ENCODE assay signal across 8 mouse cellular contexts in the genomic region with DNA sequence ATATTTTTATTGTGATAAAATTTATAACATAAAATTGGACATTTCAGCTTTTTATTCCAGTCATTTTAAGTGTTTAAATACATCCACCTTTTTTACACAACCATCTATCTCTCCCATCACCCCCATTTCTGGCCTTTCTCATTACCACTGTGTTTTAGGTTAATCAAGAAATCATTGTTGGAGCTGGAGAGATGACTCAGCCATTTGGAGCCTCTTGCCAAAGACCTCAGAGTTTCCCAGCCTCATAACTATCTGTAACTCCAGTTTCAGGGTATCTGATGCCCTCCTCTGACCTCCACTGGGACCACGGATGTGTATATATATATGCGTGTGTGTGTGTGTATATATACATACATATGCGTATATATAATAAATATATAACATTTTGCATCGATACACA. TPM values are rescaled to one million over a fixed set of nuclear protein-coding genes. Genes with fewer than 3 reads are reported as not detected.
DNase-seq lines count a peak whose midpoint lies in the region; ATAC-seq and TF ChIP-seq lines count a peak whose summit lies in the region.

No protein-coding gene starts in this region.

- WGBS in kidney, postnatal 0 days: 40% methylated on average over 4 of the region's 4 CpGs
- 44% methylated on average over 4 of the region's 4 CpGs for WGBS in forebrain, embryonic 13.5 days
- 48% methylated on average over 4 of the region's 4 CpGs for WGBS in limb, embryonic 15.5 days

- peak overlapping the region; percentile 69; the same call in 1 of the 2 replicates for H3K4me3 ChIP-seq in kidney, postnatal 0 days (replicated peaks; ENCODE audit: low read depth, low read length)
- H3K4me3 ChIP-seq in forebrain, embryonic 13.5 days: peak overlapping the region; percentile 68
- H3K4me3 ChIP-seq in limb, embryonic 15.5 days: peak overlapping the region; percentile 65

- H3K4me1 ChIP-seq in kidney, postnatal 0 days (replicated peaks; ENCODE audit: insufficient read depth, low read length): 0 out of 2 replicates have a peak, but pooled peaks cover 5% of the 10 kb centered on the region
- peaks cover 19% of the 10 kb centered on the region for H3K4me1 ChIP-seq in forebrain, embryonic 13.5 days
- peaks cover 16% of the 10 kb centered on the region for H3K4me1 ChIP-seq in limb, embryonic 15.5 days

- H3K27ac ChIP-seq in kidney, postnatal 0 days: no peak overlapping the region
- H3K27ac ChIP-seq in forebrain, embryonic 13.5 days: no peak overlapping the region
- H3K27ac ChIP-seq in limb, embryonic 15.5 days: no peak overlapping the region

- H3K36me3 ChIP-seq in kidney, postnatal 0 days (ENCODE audit: insufficient read depth, low read length): no peaks in the 10 kb centered on the region
- H3K36me3 ChIP-seq in forebrain, embryonic 13.5 days (ENCODE audit: poor library complexity, severe bottlenecking): no peaks in the 10 kb centered on the region
- no peaks in the 10 kb centered on the region for H3K36me3 ChIP-seq in limb, embryonic 15.5 days

- DNase-seq in kidney, postnatal 0 days (ENCODE audit: low spot score): peak; percentile 19
- DNase-seq in kidney, adult 18-20 months: no peak
- DNase-seq in adipocyte (ENCODE audit: low spot score): peak; percentile 71
- no peak for DNase-seq in thymus, postnatal 10 days (ENCODE audit: low spot score in 2 of 2)
- no peak for DNase-seq in ovary, adult 18-20 months (ENCODE audit: low spot score)
- no peak for DNase-seq in ovary, postnatal 36 days (ENCODE audit: low spot score)

- H3K9me3 ChIP-seq in kidney, postnatal 0 days (replicated peaks; ENCODE audit: low read length): no peaks in the 10 kb centered on the region
- H3K9me3 ChIP-seq in forebrain, embryonic 13.5 days (replicated peaks): no peaks in the 10 kb centered on the region
- no peaks in the 10 kb centered on the region for H3K9me3 ChIP-seq in limb, embryonic 15.5 days

- H3K9ac ChIP-seq in kidney, postnatal 0 days (ENCODE audit: low read depth, low read length): no peak overlapping the region
- H3K9ac ChIP-seq in forebrain, embryonic 13.5 days: no peak overlapping the region
- H3K9ac ChIP-seq in limb, embryonic 15.5 days: no peak overlapping the region

- ATAC-seq in kidney, postnatal 0 days (replicated peaks; ENCODE audit: low FRiP score, low read depth): no peak
- ATAC-seq in forebrain, embryonic 13.5 days: no peak
- no peak for ATAC-seq in limb, embryonic 15.5 days (ENCODE audit: insufficient number of reproducible peaks, low FRiP score, low TSS enrichment, low read depth)

- no peaks in the 10 kb centered on the region for H3K27me3 ChIP-seq in kidney, postnatal 0 days (ENCODE audit: insufficient read depth, low read length)
- H3K27me3 ChIP-seq in forebrain, embryonic 13.5 days: no peaks in the 10 kb centered on the region
- no peaks in the 10 kb centered on the region for H3K27me3 ChIP-seq in limb, embryonic 15.5 days

- TF ChIP-seq CTCF in kidney, postnatal 0 days (IDR thresholded peaks at IDR 0.05; ENCODE audit: low read depth): no peak

- peak overlapping the region; percentile 73 for H3K4me2 ChIP-seq in kidney, postnatal 0 days (ENCODE audit: low read length)
- H3K4me2 ChIP-seq in forebrain, embryonic 13.5 days: peak overlapping the region; percentile 80
- peak overlapping the region; percentile 52 for H3K4me2 ChIP-seq in limb, embryonic 15.5 days

RNA-seq across cellular contexts. Expression of a gene that starts 0.8 kb away (rescaled TPM):
- 9.7 and 11.9 TPM in 2 replicates for polyA plus RNA-seq in kidney, postnatal 0 days (2015; fragmentation: Nextera tagmentation; extraction: Ambion mirVana)
- 23.0 and 25.5 TPM in 2 replicates for polyA plus RNA-seq in forebrain, embryonic 13.5 days (2015; fragmentation: Nextera tagmentation; extraction: Ambion mirVana)
- 9.2 and 10.2 TPM in 2 replicates for polyA plus RNA-seq in limb, embryonic 15.5 days (2015; fragmentation: Nextera tagmentation; extraction: Ambion mirVana)

Comparison
In these comparisons a context has a peak if more than half of its experiments do, and no peak if none do; other contexts are left out.
1. DNase-seq: peak in kidney, postnatal 0 days (single experiment) and adipocyte (single experiment); none in kidney, adult 18-20 months (single experiment), thymus, postnatal 10 days (0 of 2), ovary, adult 18-20 months (single experiment) and ovary, postnatal 36 days (single experiment).
2. Peak in every context shown above with its lines, with median percentiles within 50 percentile points of each other: H3K4me2 ChIP-seq and H3K4me3 ChIP-seq.